Mouse (Mus musculus) bone marrow macrophage, adult 2 months (primary cell): Measurements from ENCODE around the gene Ankrd31.

Source experiments
- CTCF ChIP-seq: IDR thresholded peaks from 2 replicates; pipeline ENCODE4 v1.5.1; 2012; ENCODE audit warnings: low read depth, mild to moderate bottlenecking, low read length, moderate library complexity
- POLR2A ChIP-seq: IDR thresholded peaks from 2 replicates; pipeline ENCODE4 v1.6.1; 2012; ENCODE audit warnings: mild to moderate bottlenecking, low read depth, low read length, borderline replicate concordance

GRCm38 (mm10) chr13:96870742-96871141, 122.7 kb downstream of the Ankrd31 start:
- TF ChIP-seq CTCF (no peak), POLR2A (no peak)
